Mouse (Mus musculus): Measurements from ENCODE around the gene Trmt13. TPM values are rescaled to one million over a fixed set of nuclear protein-coding genes. Genes with fewer than 3 reads are reported as not detected.
"Not testable (repeated sequence)": the region's sequence is repeated elsewhere in the genome, so short reads cannot be mapped to it uniquely, and the experiment has no call there.

The Trmt13 gene
- polyA plus RNA-seq, 1 experiment from 2014 or later, result 29.1 TPM

GRCm38 (mm10) chr3:116594076-116594727, 20.2 kb downstream of the Trmt13 start:
- Histone ChIP-seq H3K36me3 (peaks cover 24% of the 10 kb centered on the region), H3K4me3 (replicated peaks) (peak overlapping the region; percentile 96), H3K27ac (replicated peaks) (peak overlapping the region; percentile 92), H3K4me2 (peak overlapping the region; percentile 54), H3K4me1 (peaks cover 16% of the 10 kb centered on the region), H3K9me3 (replicated peaks) (no peaks in the 10 kb centered on the region), H3K27me3 (replicated peaks) (no peaks in the 10 kb centered on the region), H3K9ac (replicated peaks) (peak overlapping the region; percentile 84)
- peak; percentile 87 for ATAC-seq (ENCODE audit: low FRiP score)
- 3% methylated on average over 22 of the region's 22 CpGs for WGBS

GRCm38 (mm10) chr3:116582201-116582600, 32.2 kb downstream of the Trmt13 start:
- no peak overlapping the region for H3K4me3 ChIP-seq (replicated peaks)
- peaks cover 53% of the 10 kb centered on the region for H3K36me3 ChIP-seq

GRCm38 (mm10) chr3:116577286-116577685, 37.1 kb downstream of the Trmt13 start:
- H3K36me3 ChIP-seq, result peaks cover 18% of the 10 kb centered on the region
- H3K4me3 ChIP-seq (replicated peaks), result no peak overlapping the region
- H3K27ac ChIP-seq (replicated peaks), result no peak overlapping the region
- WGBS, result 63% methylated on average over 3 of the region's 3 CpGs
- H3K9ac ChIP-seq (replicated peaks), result no peak overlapping the region
- no peak for ATAC-seq (ENCODE audit: low FRiP score)
- H3K4me2 ChIP-seq, result no peak overlapping the region
- no peaks in the 10 kb centered on the region for H3K27me3 ChIP-seq (replicated peaks)
- H3K9me3 ChIP-seq (replicated peaks), result no peaks in the 10 kb centered on the region
- H3K4me1 ChIP-seq, result no peaks in the 10 kb centered on the region

More at GRCm38 (mm10) chr3:116582201-116582600, 32.2 kb downstream of the Trmt13 start:
- no peak for ATAC-seq (ENCODE audit: low FRiP score)
- Histone ChIP-seq H3K4me2 (no peak overlapping the region), H3K27me3 (replicated peaks) (no peaks in the 10 kb centered on the region), H3K27ac (replicated peaks) (no peak overlapping the region), H3K9ac (replicated peaks) (no peak overlapping the region), H3K9me3 (replicated peaks) (no peaks in the 10 kb centered on the region), H3K4me1 (no peaks in the 10 kb centered on the region)
- WGBS, result 97% methylated on average over 9 of the region's 9 CpGs

- H3K9ac ChIP-seq (replicated peaks), result no peak overlapping the region
- H3K4me2 ChIP-seq, result no peak overlapping the region
- no peaks in the 10 kb centered on the region for H3K36me3 ChIP-seq
- 78% methylated on average over 2 of the region's 2 CpGs for WGBS
- H3K4me3 ChIP-seq (replicated peaks), result no peak overlapping the region
- no peak overlapping the region for H3K27ac ChIP-seq (replicated peaks)
- H3K4me1 ChIP-seq, result no peaks in the 10 kb centered on the region
- H3K9me3 ChIP-seq (replicated peaks), result no peaks in the 10 kb centered on the region
- no peak for ATAC-seq (ENCODE audit: low FRiP score)
- no peaks in the 10 kb centered on the region for H3K27me3 ChIP-seq (replicated peaks)
Observed at GRCm38 (mm10) chr3:116570628-116571027, 43.8 kb downstream of the Trmt13 start.

GRCm38 (mm10) chr3:116563095-116563492, 51.3 kb downstream of the Trmt13 start:
- Histone ChIP-seq H3K27me3 (replicated peaks) (no peaks in the 10 kb centered on the region), H3K4me1 (no peaks in the 10 kb centered on the region), H3K4me2 (no peak overlapping the region), H3K36me3 (no peaks in the 10 kb centered on the region), H3K9me3 (replicated peaks) (no peaks in the 10 kb centered on the region), H3K9ac (replicated peaks) (no peak overlapping the region), H3K27ac (replicated peaks) (no peak overlapping the region), H3K4me3 (replicated peaks) (no peak overlapping the region)
- 88% methylated on average over 7 of the region's 7 CpGs for WGBS
- no peak for ATAC-seq (ENCODE audit: low FRiP score)

GRCm38 (mm10) chr3:116562408-116563094, 51.8 kb downstream of the Trmt13 start, which contains the start of gene Lrrc39:
Gene Lrrc39, plus strand, starts transcription at chr3:116562973.
- H3K9ac ChIP-seq (replicated peaks), result no peak within 1 kb of the TSS
- H3K4me3 ChIP-seq (replicated peaks), result no peak within 1 kb of the TSS
- WGBS, result 83% methylated on average over 7 of the region's 7 CpGs
- H3K9me3 ChIP-seq (replicated peaks), result no peaks in the 10 kb centered on the region
- H3K4me1 ChIP-seq, result no peaks in the 10 kb centered on the region
- H3K27ac ChIP-seq (replicated peaks), result no peak within 1 kb of the TSS
- no peaks in the 10 kb centered on the region for H3K27me3 ChIP-seq (replicated peaks)
- ATAC-seq (ENCODE audit: low FRiP score), result no peak
- H3K4me2 ChIP-seq, result no peak within 1 kb of the TSS
- no peaks in the 10 kb centered on the region for H3K36me3 ChIP-seq

- WGBS, result 93% methylated on average over 14 of the region's 14 CpGs
- H3K4me2 ChIP-seq; ATAC-seq (ENCODE audit: low FRiP score); H3K36me3 ChIP-seq; H3K4me3 ChIP-seq (replicated peaks); H3K9me3 ChIP-seq (replicated peaks); H3K9ac ChIP-seq (replicated peaks); H3K27me3 ChIP-seq (replicated peaks); H3K4me1 ChIP-seq; H3K27ac ChIP-seq (replicated peaks): not testable (repeated sequence)
Observed at GRCm38 (mm10) chr3:116561315-116561714, 53.1 kb downstream of the Trmt13 start.

GRCm38 (mm10) chr3:116551362-116551761, 63.0 kb downstream of the Trmt13 start:
- H3K27me3 ChIP-seq (replicated peaks), result no peaks in the 10 kb centered on the region
- ATAC-seq (ENCODE audit: low FRiP score), result no peak
- no peaks in the 10 kb centered on the region for H3K9me3 ChIP-seq (replicated peaks)
- peaks cover 19% of the 10 kb centered on the region for H3K36me3 ChIP-seq
- no peak overlapping the region for H3K4me3 ChIP-seq (replicated peaks)
- 91% methylated on average over 5 of the region's 5 CpGs for WGBS
- no peak overlapping the region for H3K4me2 ChIP-seq
- H3K4me1 ChIP-seq, result no peaks in the 10 kb centered on the region
- no peak overlapping the region for H3K27ac ChIP-seq (replicated peaks)
- no peak overlapping the region for H3K9ac ChIP-seq (replicated peaks)

- no peak overlapping the region for H3K27ac ChIP-seq (replicated peaks)
- H3K27me3 ChIP-seq (replicated peaks), result no peaks in the 10 kb centered on the region
- H3K4me3 ChIP-seq (replicated peaks), result no peak overlapping the region
- H3K36me3 ChIP-seq, result peaks cover 29% of the 10 kb centered on the region
- no peak overlapping the region for H3K4me2 ChIP-seq
- no peak for ATAC-seq (ENCODE audit: low FRiP score)
- no peaks in the 10 kb centered on the region for H3K4me1 ChIP-seq
- no peak overlapping the region for H3K9ac ChIP-seq (replicated peaks)
- no peaks in the 10 kb centered on the region for H3K9me3 ChIP-seq (replicated peaks)
- 91% methylated on average over 5 of the region's 5 CpGs for WGBS
Observed at GRCm38 (mm10) chr3:116547430-116547829, 67.0 kb downstream of the Trmt13 start.

GRCm38 (mm10) chr3:116542532-116542931, 71.9 kb downstream of the Trmt13 start:
- Histone ChIP-seq H3K27me3 (replicated peaks) (no peaks in the 10 kb centered on the region), H3K4me1 (peaks cover under 1% of the 10 kb centered on the region), H3K27ac (replicated peaks) (no peak overlapping the region), H3K36me3 (peaks cover 51% of the 10 kb centered on the region), H3K4me2 (no peak overlapping the region), H3K4me3 (replicated peaks) (no peak overlapping the region), H3K9me3 (replicated peaks) (no peaks in the 10 kb centered on the region), H3K9ac (replicated peaks) (no peak overlapping the region)
- 62% methylated on average over 3 of the region's 3 CpGs for WGBS
- ATAC-seq (ENCODE audit: low FRiP score), result no peak

- H3K9me3 ChIP-seq (replicated peaks), result no peaks in the 10 kb centered on the region
- H3K36me3 ChIP-seq, result peaks cover 46% of the 10 kb centered on the region
- H3K27me3 ChIP-seq (replicated peaks), result no peaks in the 10 kb centered on the region
- no peak overlapping the region for H3K27ac ChIP-seq (replicated peaks)
- no peak for ATAC-seq (ENCODE audit: low FRiP score)
- no peak overlapping the region for H3K4me2 ChIP-seq
- 43% methylated on average over 2 of the region's 2 CpGs for WGBS
- H3K4me3 ChIP-seq (replicated peaks), result no peak overlapping the region
- H3K9ac ChIP-seq (replicated peaks), result no peak overlapping the region
- H3K4me1 ChIP-seq, result peaks cover 5% of the 10 kb centered on the region
Observed at GRCm38 (mm10) chr3:116542070-116542469, 72.3 kb downstream of the Trmt13 start.

GRCm38 (mm10) chr3:116537200-116537573, 77.2 kb downstream of the Trmt13 start:
- Histone ChIP-seq H3K36me3 (peaks cover 45% of the 10 kb centered on the region), H3K27me3 (replicated peaks) (no peaks in the 10 kb centered on the region), H3K9me3 (replicated peaks) (no peaks in the 10 kb centered on the region), H3K4me3 (replicated peaks) (no peak overlapping the region), H3K4me1 (peaks cover 15% of the 10 kb centered on the region), H3K4me2 (peak overlapping the region; percentile 40; the same call in 1 of the 2 replicates), H3K9ac (replicated peaks) (no peak overlapping the region), H3K27ac (replicated peaks) (peak overlapping the region; percentile 76)
- 8% methylated on average over 6 of the region's 6 CpGs for WGBS
- ATAC-seq (ENCODE audit: low FRiP score), result peak; percentile 48; the same call in 1 of the 2 replicates

All from neural tube, embryonic 15.5 days (tissue).